ENCODE assay signal across 9 mouse cellular contexts in the genomic region with DNA sequence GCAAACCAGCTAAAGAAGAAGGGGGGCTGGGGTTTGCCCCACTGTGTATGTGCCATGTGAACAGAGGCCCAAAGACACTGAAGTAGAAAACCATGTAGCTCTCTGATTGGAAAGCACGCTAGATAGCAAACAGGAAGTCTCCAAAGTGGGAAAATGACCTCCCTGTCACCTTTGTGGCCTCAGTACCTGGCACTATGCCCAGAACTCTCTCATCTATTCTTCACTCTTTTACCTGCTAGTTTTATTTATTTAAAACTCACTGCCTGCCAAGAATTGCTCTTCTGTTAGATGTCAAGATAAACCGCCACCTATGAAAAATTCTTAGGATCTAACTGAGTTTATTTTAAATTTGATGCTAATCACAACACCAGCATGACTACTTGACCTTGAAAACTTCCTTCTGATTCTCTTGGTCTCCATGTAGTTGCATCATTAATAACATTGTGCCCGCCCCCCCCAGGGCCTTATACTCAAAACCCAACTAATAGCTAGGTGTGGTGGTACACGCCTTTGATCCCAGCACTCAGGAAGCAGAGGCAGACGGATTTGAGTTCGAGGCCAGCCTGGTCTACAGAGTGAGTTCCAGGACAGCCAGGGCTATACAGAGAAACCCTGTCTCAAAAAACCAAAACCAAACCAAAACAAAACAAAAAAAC. TPM values are rescaled to one million over a fixed set of nuclear protein-coding genes. Genes with fewer than 3 reads are reported as not detected.
DNase-seq lines count a peak whose midpoint lies in the region; ATAC-seq lines count a peak whose summit lies in the region.
"Had no signal": no experiment of that assay in that cellular context is flagged by ENCODE, and none has a peak within 500 bp of the region (broad histone marks: within the 10 kb centered on the region; RNA-seq: fewer than 3 reads in every experiment).

No protein-coding gene starts in this region.

- no peak overlapping the region for H3K4me2 ChIP-seq in stomach, embryonic 15.5 days
- H3K4me2 ChIP-seq in forebrain, embryonic 12.5 days, result no peak overlapping the region
- H3K4me2 ChIP-seq in hindbrain, embryonic 14.5 days (replicated peaks), result no peak overlapping the region
- H3K4me2 ChIP-seq: liver, embryonic 13.5 days had no signal

- no peaks in the 10 kb centered on the region for H3K36me3 ChIP-seq in stomach, embryonic 15.5 days
- H3K36me3 ChIP-seq in forebrain, embryonic 12.5 days (replicated peaks), result no peaks in the 10 kb centered on the region
- H3K36me3 ChIP-seq in hindbrain, embryonic 14.5 days (replicated peaks; ENCODE audit: control insufficient read depth, insufficient read depth), result no peaks in the 10 kb centered on the region
- H3K36me3 ChIP-seq: liver, embryonic 13.5 days had no signal

- DNase-seq in retina, postnatal 1 day, result peak; percentile 10
- no peak for DNase-seq in retina, embryonic 14.5 days (ENCODE audit: low spot score)
- DNase-seq in heart, postnatal 10 days, result peak; percentile 41 to 42
- DNase-seq in kidney, postnatal 4 days, result peak; percentile 33 to 38
- DNase-seq in hindbrain, embryonic 14.5 days (ENCODE audit: low spot score), result no peak
- DNase-seq: liver, embryonic 13.5 days had no signal

- H3K27me3 ChIP-seq in stomach, embryonic 15.5 days (replicated peaks), result no peaks in the 10 kb centered on the region
- no peaks in the 10 kb centered on the region for H3K27me3 ChIP-seq in forebrain, embryonic 12.5 days
- H3K27me3 ChIP-seq in hindbrain, embryonic 14.5 days (ENCODE audit: control insufficient read depth, insufficient read depth, low read length), result no peaks in the 10 kb centered on the region
- H3K27me3 ChIP-seq: liver, embryonic 13.5 days had no signal

- H3K9ac ChIP-seq in stomach, embryonic 15.5 days, result no peak overlapping the region
- no peak overlapping the region for H3K9ac ChIP-seq in forebrain, embryonic 12.5 days
- H3K9ac ChIP-seq in hindbrain, embryonic 14.5 days, result no peak overlapping the region
- H3K9ac ChIP-seq: liver, embryonic 13.5 days had no signal

- H3K4me1 ChIP-seq in stomach, embryonic 15.5 days, result no peaks in the 10 kb centered on the region
- no peaks in the 10 kb centered on the region for H3K4me1 ChIP-seq in forebrain, embryonic 12.5 days
- no peaks in the 10 kb centered on the region for H3K4me1 ChIP-seq in hindbrain, embryonic 14.5 days (replicated peaks; ENCODE audit: control insufficient read depth, insufficient read depth, low read length)
- H3K4me1 ChIP-seq: liver, embryonic 13.5 days had no signal

- 42% methylated on average over 6 of the region's 6 CpGs for WGBS in stomach, embryonic 15.5 days
- WGBS in forebrain, embryonic 12.5 days, result 85% methylated on average over 6 of the region's 6 CpGs
- 85% methylated on average over 6 of the region's 6 CpGs for WGBS in hindbrain, embryonic 14.5 days

- H3K4me3 ChIP-seq in stomach, embryonic 15.5 days (replicated peaks), result no peak overlapping the region
- H3K4me3 ChIP-seq in forebrain, embryonic 12.5 days (replicated peaks), result no peak overlapping the region
- H3K4me3 ChIP-seq in hindbrain, embryonic 14.5 days (replicated peaks; ENCODE audit: low read length), result no peak overlapping the region
- H3K4me3 ChIP-seq: liver, embryonic 13.5 days had no signal

- no peaks in the 10 kb centered on the region for H3K9me3 ChIP-seq in stomach, embryonic 15.5 days
- no peaks in the 10 kb centered on the region for H3K9me3 ChIP-seq in forebrain, embryonic 12.5 days
- no peaks in the 10 kb centered on the region for H3K9me3 ChIP-seq in hindbrain, embryonic 14.5 days (ENCODE audit: control insufficient read depth, low read length)
- H3K9me3 ChIP-seq: liver, embryonic 13.5 days had no signal

- ATAC-seq in stomach, embryonic 15.5 days (ENCODE audit: insufficient read depth, low FRiP score, low read depth), result peak; percentile 77
- ATAC-seq in forebrain, embryonic 12.5 days (ENCODE audit: low FRiP score), result no peak
- ATAC-seq in hindbrain, embryonic 14.5 days (ENCODE audit: low FRiP score), result no peak
- ATAC-seq in granulocyte monocyte progenitor cell, adult 5-6 weeks (replicated peaks; ENCODE audit: poor library complexity, severe bottlenecking), result no peak

- no peak overlapping the region for H3K27ac ChIP-seq in stomach, embryonic 15.5 days
- H3K27ac ChIP-seq in forebrain, embryonic 12.5 days, result no peak overlapping the region
- no peak overlapping the region for H3K27ac ChIP-seq in hindbrain, embryonic 14.5 days
- H3K27ac ChIP-seq: liver, embryonic 13.5 days had no signal

- intact Hi-C loops in heart, postnatal 10 days (cut with DNase I), result no loop called here

RNA-seq across cellular contexts. Expression of gene Car8, which starts 31.8 kb away (rescaled TPM):
- total RNA-seq in heart, postnatal 10 days (2021), result 10 to 100 TPM; 12.8 to 16.5 TPM
- polyA plus RNA-seq in stomach, embryonic 15.5 days (2015; fragmentation: Nextera tagmentation; extraction: Ambion mirVana), result 15.5 and 15.8 TPM in 2 replicates
- polyA plus RNA-seq in forebrain, embryonic 12.5 days (2016; fragmentation: Nextera tagmentation; extraction: Ambion mirVana), result 1.4 TPM in 2 replicates
- 5.8 and 11.5 TPM in 2 replicates for polyA plus RNA-seq in hindbrain, embryonic 14.5 days (2014; fragmentation: Nextera tagmentation; extraction: Ambion mirVana)
- not detected in 2 replicates for total RNA-seq in granulocyte monocyte progenitor cell, adult 5-6 weeks (2014; fragmentation: Nextera tagmentation)
- total RNA-seq in granulocyte monocyte progenitor cell, adult 5-6 weeks (2017), result not detected in 2 replicates

Comparison
In these comparisons a context has a peak if more than half of its experiments do, and no peak if none do; other contexts are left out.
1. DNase-seq: peak in retina, postnatal 1 day (single experiment), heart, postnatal 10 days (2 of 2) and kidney, postnatal 4 days (2 of 2); none in retina, embryonic 14.5 days (single experiment) and hindbrain, embryonic 14.5 days (single experiment).